Mouse (Mus musculus): ENCODE data around the gene Ralgps1.

DNA sequence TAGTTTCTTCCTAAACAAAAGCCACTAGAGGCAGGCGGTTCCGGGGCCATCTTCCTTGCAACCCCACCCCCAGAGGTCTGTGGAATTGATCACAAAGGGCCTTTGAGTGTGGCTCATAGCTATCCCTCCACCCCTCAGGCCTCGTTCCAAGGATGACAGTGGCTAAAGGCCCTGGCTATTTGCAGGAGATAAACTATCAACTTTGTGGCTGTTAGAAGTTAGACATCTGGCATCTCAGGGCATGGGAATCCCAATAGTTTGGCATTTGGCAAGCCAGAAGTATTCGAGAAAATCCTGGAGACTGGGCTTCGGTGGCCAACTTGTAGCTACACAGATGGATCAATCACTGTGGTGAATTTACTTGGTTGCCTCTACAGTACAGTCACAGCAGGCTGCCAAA, 137.4 kb downstream of the Ralgps1 start:
- TF ChIP-seq CTCF (IDR thresholded peaks at IDR 0.05; ENCODE audit: control insufficient read depth, insufficient read depth, low read length) (no peak), POLR2A (IDR thresholded peaks at IDR 0.05; ENCODE audit: borderline replicate concordance, control insufficient read depth, low read depth, low read length) (no peak)
